Mouse (Mus musculus) C2C12 (cell line): ENCODE measurements at regions not wholly inside any gene's neighbourhood (a gene's known extent, or its start where the extent isn't known, plus 50 kb on each side); places are given as distances from the start of the nearest gene placed in this dataset.

Source experiments
- CEBPB ChIP-seq: IDR thresholded peaks from one replicate; pipeline ENCODE4 v1.6.1; 2011; ENCODE audit warnings: low read depth, mild to moderate bottlenecking, control low read depth, moderate library complexity
- CTCF ChIP-seq: IDR thresholded peaks from one replicate; pipeline ENCODE4 v1.5.1; 2011; ENCODE audit not compliant: control insufficient read depth, insufficient read depth, insufficient read length
- FOSL1 ChIP-seq: IDR thresholded peaks from one replicate; pipeline ENCODE4 v1.8.0; 2011; ENCODE audit warnings: mild to moderate bottlenecking, low read length; ENCODE audit not compliant: poor library complexity, insufficient read depth, severe bottlenecking
- MAX ChIP-seq: IDR thresholded peaks from one replicate; pipeline ENCODE4 v1.6.1; 2011; ENCODE audit warnings: mild to moderate bottlenecking, control low read depth
- MYOD1 ChIP-seq: IDR thresholded peaks from one replicate; pipeline ENCODE4 v1.6.1; 2011; ENCODE audit warnings: low read depth; ENCODE audit not compliant: control insufficient read depth, insufficient read length
- MYOG ChIP-seq: IDR thresholded peaks from one replicate; pipeline ENCODE4 v1.6.1; 2011; ENCODE audit not compliant: control insufficient read depth, insufficient read length; ENCODE audit errors: extremely low read depth
- USF1 ChIP-seq: IDR thresholded peaks from one replicate; pipeline ENCODE4 v1.6.1; 2011; ENCODE audit warnings: low read depth, mild to moderate bottlenecking, control low read depth, moderate library complexity

- no peak for TF ChIP-seq CTCF
- TF ChIP-seq MAX: no peak
- TF ChIP-seq MYOG: no peak
- TF ChIP-seq USF1: no peak
- TF ChIP-seq MYOD1: peak; percentile 13
- no peak for TF ChIP-seq CEBPB
- peak; percentile 23 for TF ChIP-seq FOSL1
Measured at GRCm38 (mm10) chrX:11880972-11881371, 279.2 kb downstream of the Bcor start.
